Mouse (Mus musculus) ovary, postnatal 14 days (tissue): ENCODE data around the gene Cdk2.
A peak's percentile ranks its signal among the peaks of the same experiment; 100 is the strongest.

ENCODE experiments used
- DNase-seq: peaks from one replicate; pipeline ENCODE4 v3.0.0; 2022; ENCODE audit warnings: low spot score

Gene Cdk2

DNA sequence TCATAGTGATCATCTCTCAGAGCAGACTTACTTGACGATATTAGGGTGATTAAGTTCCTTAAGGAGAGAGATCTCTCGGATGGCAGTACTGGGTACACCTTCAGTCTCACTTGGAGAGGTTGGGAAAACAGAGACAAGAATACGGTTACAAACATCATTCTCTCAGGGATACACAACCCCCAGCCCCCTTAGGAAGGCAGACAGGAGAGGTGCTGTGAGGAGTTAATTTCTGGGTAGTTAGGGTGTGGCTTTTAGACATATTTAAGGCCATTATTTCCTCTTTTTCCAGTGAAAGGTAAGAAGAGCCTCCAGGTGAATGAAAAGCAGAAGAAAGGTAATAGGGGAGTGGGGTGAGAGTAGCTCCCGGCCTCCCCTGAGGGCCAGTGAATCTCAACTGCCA is 936 bp downstream of the Cdk2 start, which contains the start of gene Pmel:
Pmel (plus strand) TSS at position 301 of the 400 bp plus-strand sequence.
- DNase-seq: no peak

DNA sequence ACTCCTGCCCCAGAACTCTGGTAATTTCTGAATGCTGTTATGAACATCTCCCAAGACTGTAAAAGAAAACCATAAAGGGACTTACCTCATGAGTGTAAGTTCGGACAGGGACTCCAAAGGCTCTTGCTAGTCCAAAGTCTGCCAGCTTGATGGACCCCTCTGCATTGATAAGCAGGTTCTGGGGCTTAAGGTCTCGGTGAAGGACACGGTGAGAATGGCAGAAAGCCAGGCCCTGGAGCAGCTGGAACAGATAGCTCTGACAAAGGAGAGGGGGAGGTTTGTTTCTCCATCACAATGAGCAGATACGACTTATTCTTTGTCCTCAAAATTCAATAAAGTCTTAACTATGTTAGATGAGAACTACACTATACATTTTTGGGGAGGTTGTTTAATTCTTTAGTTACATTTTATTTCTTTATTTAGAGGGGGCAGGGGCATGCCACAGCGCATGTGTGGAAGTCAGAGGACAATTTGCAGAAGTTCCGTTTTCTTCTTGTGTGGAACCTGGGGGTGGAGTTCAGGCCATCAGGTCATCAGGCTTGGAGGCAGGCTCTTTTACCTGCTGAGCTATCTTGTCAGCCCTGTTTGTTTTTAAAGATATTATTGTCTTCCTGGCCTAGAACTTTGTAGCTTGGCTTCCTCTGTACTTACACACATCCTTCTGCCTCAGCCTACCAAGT is 2.4 kb downstream of the Cdk2 start:
- DNase-seq: no peak

DNA sequence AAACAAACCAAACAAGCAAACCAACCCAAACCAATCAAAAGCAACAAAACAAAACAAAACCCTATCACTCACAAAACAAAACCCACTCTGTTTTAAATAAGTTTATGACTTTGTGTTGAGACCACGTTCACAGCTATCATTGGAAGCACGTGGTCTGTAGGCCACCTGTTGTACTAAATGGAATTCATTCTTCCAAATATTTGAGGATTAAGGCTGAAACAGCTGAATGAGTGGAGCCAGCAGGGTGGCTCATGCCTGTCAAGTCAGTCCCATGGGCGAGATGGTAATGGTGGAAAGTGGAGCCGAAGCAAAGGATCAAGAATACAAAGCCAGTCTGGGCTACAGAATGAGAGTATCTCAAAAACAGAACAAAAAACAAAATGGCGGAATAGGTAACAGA is 4.1 kb downstream of the Cdk2 start:
- no peak for DNase-seq

DNA sequence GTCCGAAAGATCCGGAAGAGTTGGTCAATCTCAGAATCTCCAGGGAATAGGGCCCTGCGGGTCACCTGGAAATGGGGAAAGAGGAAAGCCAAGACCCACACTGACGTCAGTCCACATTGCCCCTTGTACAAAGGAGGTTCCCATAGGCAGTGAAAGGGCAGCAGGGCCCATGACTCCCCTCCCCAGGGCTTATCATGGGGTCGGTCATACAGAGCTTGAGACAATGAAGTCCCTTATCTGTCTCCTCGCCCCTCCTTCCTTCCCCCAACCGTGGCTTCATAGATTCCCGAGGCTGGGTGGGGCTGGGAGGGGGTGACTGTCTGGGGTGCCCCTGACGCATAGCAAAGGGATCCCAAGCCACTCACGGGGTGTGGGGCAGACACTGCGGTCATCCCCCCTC is 5.2 kb downstream of the Cdk2 start:
- DNase-seq: no peak

DNA sequence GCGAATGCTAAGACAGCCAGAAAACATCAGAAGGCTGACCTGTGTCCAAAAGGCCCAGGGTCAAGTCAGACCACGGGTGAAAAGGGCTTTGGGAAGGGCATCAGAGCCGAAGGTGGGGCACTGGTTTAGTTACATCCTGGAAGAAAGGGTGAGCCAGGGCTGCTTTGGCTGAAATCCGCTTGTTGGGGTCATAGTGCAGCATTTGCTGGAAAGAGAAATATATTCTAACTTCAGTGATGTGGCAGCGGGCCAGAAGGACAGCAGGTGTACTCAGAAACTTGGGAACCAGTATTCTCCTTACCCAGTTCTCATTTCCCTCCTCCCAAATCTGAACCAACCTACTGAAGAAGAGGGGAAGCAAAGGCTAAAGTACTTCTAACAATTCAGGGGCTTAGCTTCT is 5.8 kb downstream of the Cdk2 start:
- DNase-seq: no peak

DNA sequence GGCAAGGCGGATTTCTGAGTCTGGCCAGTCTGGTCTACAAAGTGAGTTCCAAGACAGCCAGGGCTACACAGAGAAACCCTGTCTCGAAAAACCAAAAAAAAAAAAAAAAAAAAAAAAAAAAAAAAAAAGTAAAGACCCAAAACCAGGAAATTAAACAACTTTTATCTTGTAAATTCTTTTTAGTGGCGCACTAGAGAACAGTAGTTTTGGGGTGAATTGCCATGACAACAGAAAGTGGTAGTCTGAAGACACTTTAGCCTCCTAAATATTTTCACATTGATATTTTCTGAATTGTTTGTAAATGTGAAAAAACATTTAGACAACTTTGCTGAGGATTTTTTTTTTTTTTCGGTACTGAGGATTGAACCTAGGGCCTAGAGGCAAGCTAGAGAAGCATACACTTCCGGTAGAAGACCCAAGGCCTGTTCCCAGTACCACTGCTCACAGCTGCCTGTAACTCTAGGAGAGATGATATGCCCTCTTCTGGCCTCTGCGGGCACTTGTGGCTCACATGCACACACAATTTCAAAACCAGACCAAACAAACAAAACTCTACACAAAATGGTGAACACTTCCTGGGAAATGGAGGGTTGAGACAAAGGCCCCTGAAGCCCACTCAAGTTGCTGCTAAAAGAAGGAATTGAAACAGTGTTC is 7.6 kb downstream of the Cdk2 start:
- no peak for DNase-seq

DNA sequence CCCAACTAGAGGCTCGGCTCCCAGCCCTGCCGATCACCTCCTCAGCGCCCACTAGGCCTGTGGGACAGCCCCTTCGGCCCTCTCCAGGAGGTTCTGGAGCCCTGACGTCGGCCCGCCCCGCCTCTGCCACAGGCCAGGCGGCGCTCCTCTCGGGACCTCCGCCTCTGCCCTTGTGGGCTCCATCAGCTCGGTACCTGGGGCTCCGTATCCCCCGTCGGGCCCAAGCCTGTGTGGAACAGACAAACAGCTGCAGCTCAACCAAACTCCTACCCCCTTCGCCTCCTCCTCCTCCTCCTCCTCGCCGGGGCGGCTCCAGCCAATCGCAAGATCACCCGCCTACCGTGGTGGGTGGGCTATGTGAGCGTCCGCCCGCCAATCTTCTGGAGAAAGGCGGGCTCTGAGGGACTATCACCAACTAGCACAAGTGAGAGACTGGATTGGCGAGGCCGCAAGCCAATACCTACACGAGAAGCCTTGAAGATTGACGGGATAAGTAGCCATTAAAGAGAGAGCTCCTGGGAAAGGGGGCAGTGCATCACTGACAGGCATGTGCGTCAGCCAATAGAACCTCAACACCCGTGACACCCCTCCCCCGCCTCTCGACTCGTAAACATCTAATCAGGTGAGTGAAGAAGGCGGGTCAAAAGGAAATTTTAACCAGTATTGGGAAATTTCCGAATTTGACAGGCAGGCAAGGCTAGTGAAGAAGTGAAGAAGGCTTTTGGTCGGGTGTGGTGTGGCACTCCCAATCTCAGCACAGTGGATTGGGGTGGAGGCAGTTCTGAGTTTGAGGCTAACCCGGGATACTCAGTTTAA is 8.6 kb downstream of the Cdk2 start, which contains the start of gene Rab5b:
Rab5b (minus strand) TSS at position 273 of the 816 bp plus-strand sequence.
- peak; percentile 97 for DNase-seq

DNA sequence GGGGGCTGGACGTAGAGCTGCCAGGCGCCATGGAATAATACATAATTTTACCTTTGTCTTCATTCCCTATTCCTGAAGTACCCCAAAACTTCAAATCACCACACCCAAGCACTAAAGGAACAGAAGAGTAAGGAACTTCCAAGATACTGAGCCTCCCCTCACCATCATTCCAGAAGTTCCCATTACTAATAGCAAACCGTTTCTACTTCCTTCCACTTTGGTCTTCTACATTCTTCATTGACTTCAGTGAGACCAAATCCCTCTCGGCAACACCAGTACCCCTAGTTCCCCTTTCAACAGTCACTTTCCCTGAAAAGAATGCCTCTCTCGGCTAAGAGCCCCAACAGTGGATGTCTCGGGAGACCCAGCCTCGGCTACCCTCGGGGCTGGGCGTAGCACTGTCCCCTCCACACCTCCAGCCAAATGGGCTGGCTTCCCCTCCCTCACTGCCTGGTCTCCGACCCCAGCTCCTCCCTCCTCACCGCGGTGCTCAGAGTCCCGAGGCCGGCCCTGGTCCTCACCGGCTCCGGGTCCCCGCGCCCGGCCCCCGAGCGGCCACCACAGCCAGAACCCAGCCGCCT is 9.3 kb downstream of the Cdk2 start:
- DNase-seq: no peak

DNA sequence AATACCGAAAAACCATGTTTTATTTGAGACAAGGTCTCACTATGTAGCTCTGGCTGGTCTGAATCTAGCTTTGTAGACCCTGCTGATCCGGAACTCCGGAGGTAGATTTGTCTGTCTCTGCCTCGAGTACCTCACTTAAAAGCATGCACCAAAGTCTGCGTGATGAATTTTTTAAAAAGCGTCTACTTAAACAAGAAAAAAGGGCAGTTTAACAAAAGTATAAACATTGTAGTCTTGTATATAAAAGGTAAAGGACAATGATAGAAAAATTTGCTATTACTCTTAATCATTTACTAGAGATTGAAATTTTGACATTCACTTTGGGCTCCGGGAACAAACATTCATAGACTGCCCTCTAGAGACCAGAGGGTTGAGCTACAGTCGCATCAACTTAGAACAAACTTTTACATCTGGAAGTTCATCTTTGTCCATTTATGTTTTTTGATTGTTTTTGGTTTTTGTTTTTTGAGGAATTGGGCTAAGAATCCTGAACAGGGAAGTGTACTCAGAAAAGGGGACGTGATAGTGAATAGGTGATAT is 30.3 kb downstream of the Cdk2 start:
- DNase-seq: no peak

DNA sequence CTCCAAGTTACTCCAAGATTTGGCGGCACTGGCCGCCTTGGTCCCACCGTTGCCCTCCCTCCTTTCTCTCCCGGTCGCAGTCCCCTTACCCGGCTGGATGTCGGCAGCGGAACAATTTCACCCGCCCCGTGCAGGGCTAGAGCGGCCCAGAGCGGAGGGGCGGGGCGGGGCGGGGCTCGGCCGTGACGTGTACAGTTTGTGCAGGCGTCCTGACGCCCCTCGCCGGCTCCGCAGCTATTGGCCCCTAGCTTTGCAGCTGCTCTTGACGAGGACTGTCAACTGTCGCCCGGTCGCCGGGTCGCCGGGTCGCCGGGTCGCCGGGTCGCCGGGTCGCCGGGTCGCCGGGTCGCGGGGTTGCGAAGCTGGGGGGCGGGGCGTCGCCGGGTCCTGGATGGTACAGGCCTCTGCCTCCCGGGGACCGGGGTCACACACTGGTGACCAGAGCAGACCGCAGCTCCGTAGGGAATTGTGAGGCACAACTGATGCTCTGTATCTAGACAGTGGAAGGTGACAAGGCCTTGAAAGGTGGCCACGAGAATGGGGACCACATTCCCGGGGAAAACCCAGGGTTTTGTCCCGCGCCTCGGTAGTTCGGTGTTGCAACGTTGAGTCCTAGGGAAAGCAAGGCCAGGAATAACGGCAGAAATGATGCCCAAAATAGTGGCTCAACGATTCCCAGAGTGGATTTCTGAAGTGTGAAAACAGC is 30.9 kb downstream of the Cdk2 start, which contains the start of gene Suox:
Suox (minus strand) TSS at position 311 of the 706 bp plus-strand sequence.
- peak; percentile 57 for DNase-seq

DNA sequence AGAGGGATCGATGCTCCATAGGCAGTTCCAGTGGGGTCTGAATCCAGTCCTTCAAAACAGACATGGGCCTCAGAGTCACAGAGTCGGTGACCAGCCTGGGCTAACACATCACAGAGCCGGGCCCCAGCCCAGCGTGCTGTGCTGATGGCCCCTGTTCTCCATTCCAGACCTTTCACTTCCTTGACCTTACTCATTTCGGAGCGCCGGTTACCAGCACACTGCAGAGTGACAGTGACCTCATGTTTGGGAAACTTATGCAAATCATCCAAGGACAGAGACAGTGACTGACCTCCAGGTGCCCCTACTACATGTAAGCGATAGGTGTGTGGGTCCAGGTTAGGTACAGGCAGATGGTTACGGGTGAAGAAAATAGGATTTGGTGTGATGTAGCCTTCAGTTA is 33.7 kb downstream of the Cdk2 start:
- no peak for DNase-seq

DNA sequence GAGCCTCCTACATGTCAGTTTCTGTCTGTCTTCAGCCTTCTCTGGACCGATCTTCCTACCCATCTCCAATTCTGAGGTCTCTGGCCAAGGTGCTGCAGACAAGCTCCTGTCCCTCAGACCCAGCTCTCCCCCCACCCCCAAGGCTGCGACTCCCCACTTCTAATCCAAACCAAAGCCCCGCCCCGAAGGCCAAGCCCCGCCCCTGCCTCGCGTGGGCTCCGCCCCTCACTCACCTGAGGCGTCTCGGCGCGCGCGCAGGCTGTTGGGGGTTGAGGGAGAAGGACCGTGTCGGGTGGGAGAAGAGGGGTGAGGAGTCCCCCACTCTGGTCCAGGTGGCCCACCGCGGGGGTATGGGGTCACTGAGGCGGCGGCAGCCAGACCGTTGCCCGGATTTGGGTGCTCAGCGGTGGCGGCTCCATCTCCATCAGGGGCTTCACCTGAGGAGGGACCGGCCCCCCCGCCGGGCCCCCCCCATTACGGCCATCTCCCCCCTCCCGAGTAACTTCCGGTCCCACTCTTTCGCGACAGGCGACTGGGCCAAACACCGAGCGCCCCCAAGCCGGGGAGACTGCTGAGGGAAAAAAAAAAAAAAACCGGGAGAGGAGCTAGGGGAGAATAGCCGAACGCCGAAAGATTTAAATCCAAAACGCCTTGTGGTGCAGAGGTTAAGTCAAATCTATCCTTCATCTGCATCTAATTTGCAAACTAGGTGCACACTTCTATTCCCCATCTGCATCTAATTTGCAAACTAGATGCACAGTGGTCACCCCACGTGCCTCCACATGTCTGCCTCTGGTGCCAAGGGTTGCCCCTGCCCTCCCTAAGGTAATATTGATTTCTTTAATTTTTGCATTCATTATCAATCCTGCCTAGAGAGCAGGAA is 35.8 kb downstream of the Cdk2 start:
- DNase-seq: peak; percentile 56

DNA sequence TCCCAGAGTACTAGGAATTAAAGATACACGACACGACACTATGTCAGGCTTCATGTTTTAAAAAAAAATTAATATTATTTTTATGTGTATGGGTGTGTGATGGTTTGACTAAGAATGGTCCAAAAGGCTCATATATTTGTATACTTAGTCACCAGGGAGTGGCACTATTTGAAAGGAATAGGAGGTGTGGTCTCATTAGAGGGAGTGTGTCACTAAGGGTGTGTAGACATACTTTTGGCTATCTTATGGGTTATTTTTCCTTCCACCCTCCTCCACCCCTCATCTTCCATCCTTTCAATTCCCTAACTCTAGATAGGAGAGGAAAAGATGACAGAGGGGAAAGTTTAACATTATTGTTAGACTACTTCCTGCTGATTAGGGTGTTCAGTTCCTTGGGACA is 39.0 kb downstream of the Cdk2 start:
- no peak for DNase-seq

DNA sequence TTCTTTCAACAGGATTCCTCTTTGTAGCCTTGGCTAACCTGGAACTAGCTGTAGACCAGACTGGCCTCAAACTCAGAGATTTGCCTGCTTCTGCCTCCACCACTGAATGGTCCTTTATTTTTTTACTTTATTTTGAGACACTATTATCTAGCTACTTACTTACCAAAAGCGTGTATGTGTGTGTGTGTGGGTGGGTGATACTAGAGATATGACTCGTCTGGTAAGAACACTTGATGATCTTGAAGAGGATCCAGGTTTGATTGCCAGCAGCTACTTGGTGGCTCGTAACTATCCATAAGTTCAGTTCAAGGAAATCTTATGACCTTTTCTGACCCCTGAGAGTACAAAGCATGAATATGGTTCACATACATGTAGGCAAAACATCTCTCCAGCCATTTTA is 39.5 kb downstream of the Cdk2 start:
- no peak for DNase-seq

DNA sequence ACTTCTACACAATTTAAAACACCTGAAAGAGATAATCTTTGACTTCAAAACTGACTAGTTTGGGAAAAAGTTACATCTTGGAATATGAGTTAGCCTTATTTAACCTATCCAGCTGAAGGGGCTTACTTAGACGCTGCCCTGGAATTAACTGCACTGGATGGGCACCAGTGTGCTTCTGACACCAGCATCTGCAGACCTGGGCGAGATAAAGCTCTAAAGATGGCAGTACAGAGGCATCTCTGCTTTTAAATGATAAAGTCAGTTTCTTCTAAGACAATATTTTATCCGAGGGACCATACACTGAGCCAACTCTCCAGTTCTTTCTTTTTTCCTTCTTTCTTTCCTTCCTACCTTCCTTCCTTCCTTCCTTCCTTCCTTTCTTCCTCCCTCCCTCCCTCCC is 40.0 kb downstream of the Cdk2 start:
- no peak for DNase-seq

DNA sequence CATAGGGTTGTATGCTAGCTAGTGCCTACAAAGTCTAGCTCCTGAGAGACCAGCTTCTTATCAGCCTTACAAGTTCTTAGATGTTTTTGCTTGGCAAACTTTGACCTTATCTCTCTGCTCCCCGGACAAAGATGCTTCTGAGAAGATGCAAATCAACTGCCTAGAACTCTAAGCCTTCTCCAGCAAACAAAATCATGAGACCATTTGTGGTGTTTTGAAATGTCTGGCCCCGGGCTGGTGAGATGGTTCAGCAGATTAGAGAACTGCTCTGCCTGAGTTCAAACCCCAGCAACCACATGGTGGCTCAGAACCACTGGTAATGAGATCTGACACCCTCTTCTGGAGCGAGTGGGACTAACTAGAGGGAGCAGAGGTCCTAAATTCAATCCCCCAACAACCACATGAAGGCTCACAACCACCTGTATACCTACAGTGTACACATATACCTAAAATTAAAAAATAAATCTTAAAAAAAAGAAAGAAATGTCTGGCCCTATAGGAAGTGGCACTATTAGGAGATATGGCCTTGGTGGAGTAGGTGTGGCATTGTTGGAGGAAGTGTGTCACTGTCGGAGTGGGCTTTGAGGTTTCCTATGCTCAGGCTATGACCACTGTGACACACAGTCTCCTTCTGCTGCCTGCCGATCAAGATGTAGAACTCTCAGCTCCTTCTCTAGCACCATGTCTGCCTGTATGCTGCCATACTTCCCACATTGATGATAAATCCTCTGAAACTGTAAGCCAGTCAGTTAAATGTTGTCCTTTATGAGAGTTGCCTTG is 41.2 kb downstream of the Cdk2 start:
- no peak for DNase-seq

DNA sequence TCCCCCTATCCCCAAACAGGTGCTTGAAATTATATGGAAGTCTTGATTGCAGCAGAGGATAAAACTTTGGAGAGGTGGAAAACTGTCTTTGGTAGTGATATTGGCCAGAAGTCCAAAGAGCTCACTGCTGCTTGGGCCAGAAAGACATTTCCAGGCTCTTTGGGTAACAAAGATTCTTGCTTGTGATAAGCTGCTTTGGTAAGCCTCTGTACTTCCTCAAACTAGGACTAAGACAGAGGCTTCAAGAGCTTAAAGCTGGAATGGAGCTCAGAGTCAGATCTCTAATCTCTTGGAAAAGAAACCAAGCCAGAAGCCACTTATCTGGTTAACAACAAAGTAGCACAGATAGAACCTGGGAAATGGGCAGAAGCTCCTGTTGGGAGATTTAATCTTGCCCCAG is 42.4 kb downstream of the Cdk2 start:
- no peak for DNase-seq

DNA sequence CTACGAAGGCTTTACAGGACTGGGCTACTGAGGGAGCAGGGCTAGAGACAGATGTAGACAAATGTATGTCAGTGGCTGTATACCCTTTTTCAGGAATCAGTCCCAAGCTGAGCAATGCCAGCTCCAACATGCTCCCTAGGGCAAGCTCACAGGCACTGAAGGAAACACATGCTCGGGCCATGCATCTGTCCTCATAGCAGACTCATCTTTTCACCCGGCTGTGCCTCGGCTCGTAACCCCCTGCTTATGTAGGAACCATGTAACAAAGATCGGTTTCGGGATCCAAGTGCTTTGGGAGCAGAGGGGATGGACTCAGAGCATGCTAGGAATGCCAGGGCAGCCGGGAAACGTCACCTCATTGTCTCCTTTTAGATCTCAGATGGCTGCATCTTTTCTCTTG is 45.3 kb downstream of the Cdk2 start:
- no peak for DNase-seq

DNA sequence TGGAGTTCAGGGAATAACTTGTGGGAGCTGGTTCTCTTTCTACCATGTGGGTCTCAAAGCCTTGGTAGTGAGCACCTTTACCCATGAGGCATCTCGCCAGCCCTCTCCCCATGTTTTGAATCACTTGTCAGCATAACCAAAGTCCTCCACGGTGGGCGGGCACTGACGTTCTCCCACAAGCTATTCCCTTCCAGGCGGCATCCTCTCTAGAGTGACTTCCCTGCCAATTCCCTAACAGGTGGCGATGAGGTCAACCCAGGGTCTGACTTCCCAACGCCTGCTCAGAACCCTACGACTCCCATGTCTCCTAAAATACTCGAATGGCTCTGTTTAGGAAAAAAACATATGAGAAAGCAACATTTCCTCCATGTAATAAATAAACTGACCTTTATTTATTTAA is 47.0 kb downstream of the Cdk2 start:
- no peak for DNase-seq

DNA sequence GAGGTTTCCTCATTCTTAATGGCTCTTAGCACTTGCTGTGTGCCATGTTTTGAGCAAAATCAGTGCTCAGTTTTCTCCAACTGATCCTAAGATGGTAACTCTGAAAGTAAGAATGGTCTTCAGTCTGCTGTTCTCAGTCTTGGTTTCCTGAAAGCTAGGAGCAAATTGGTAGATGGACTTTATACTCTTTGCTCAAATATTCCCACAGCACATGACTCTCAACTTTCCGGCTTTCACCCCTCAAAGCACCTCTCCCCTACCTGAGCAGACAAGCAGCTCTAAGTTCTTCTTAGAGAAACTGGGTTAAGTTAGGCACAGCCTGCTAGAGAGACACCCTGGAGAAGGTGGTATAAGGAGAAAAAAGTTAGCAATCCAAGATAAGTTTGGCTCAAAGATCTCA is 48.1 kb downstream of the Cdk2 start:
- DNase-seq: no peak
